Mouse (Mus musculus) kidney, embryonic 14.5 days (tissue): ENCODE measurements around the gene Tm9sf2. TPM values are rescaled to one million over a fixed set of nuclear protein-coding genes. Genes with fewer than 3 reads are reported as not detected.

Experiments
- ATAC-seq: fragments of 200-750 bp; cut with Nextera tagmentation; 2 replicates; pipeline ENCODE4 v1.8.0; 2017; ENCODE audit warnings: moderate number of reproducible peaks, mild to moderate bottlenecking, moderate TSS enrichment, moderate library complexity; ENCODE audit not compliant: low FRiP score, low TSS enrichment
- H3K27ac ChIP-seq: fragments of 300-500 bp; sonication (generic); 2 replicates; pipeline ENCODE4 v1.5.1; 2014; ENCODE audit warnings: low read depth, mild to moderate bottlenecking, low read length, moderate library complexity, mixed read lengths
- H3K27me3 ChIP-seq: fragments of 300-500 bp; sonication (generic); 2 replicates; pipeline ENCODE4 v1.6.1; 2014; ENCODE audit warnings: mild to moderate bottlenecking, low read length; ENCODE audit not compliant: control insufficient read depth, insufficient read depth
- H3K36me3 ChIP-seq: fragments of 300-500 bp; sonication (generic); 2 replicates; pipeline ENCODE4 v1.6.1; 2014; ENCODE audit warnings: low read length, mixed read lengths; ENCODE audit not compliant: control insufficient read depth, insufficient read depth
- H3K4me1 ChIP-seq: fragments of 300-500 bp; sonication (generic); 2 replicates; pipeline ENCODE4 v1.6.1; 2014; ENCODE audit warnings: low read length, mixed read lengths; ENCODE audit not compliant: control insufficient read depth, insufficient read depth
- H3K4me2 ChIP-seq: fragments of 300-500 bp; sonication (generic); replicated peaks from 2 replicates; pipeline ENCODE4 v1.6.1; 2014; ENCODE audit warnings: low read depth, mild to moderate bottlenecking, low read length
- H3K4me3 ChIP-seq: fragments of 300-500 bp; sonication (generic); 2 replicates; pipeline ENCODE4 v1.5.1; 2014; ENCODE audit warnings: mild to moderate bottlenecking, low read length
- H3K9ac ChIP-seq: fragments of 300-500 bp; sonication (generic); 2 replicates; pipeline ENCODE4 v1.6.1; 2014; ENCODE audit warnings: low read depth, mild to moderate bottlenecking, low read length, moderate library complexity
- H3K9me3 ChIP-seq: fragments of 300-500 bp; sonication (generic); 2 replicates; pipeline ENCODE4 v1.6.1; 2016; ENCODE audit warnings: low read length; ENCODE audit not compliant: control insufficient read depth
- WGBS: fragments of 180-500 bp; shearing (Covaris S2); extraction: QIAGEN DNeasy Blood & Tissue Kit; methylation state at CpG from one replicate; pipeline ENCODE4 v1.1.7; 2014; 5-methylcytosine and 5-hydroxymethylcytosine counted together
- polyA plus RNA-seq: library from polyadenylated mRNA; unstranded; fragments of >200 nt; fragmentation: Nextera tagmentation; extraction: Ambion mirVana; gene quantifications from 2 replicates; pipeline ENCODE4 v1.2.1, GENCODE M21; 2014

Gene Tm9sf2
- polyA plus RNA-seq, 1 experiment from 2014 or later, result 173 TPM

GRCm38 (mm10) chr14:122181078-122181814, 74.4 kb downstream of the Tm9sf2 start, which contains the start of gene Clybl:
Clybl (plus strand) TSS chr14:122181704.
- WGBS, result 2% methylated on average over 45 of the region's 45 CpGs
- Histone ChIP-seq H3K9me3 (no peaks in the 10 kb centered on the region), H3K36me3 (no peaks in the 10 kb centered on the region), H3K4me2 (peak within 1 kb of the TSS; percentile 70), H3K4me3 (peak within 1 kb of the TSS; percentile 74), H3K9ac (peak within 1 kb of the TSS; percentile 74), H3K27me3 (no peaks in the 10 kb centered on the region), H3K4me1 (no peaks in the 10 kb centered on the region), H3K27ac (no peak within 1 kb of the TSS)
- ATAC-seq, result peak; percentile 100

GRCm38 (mm10) chr14:122181815-122182157, 74.9 kb downstream of the Tm9sf2 start:
- 2% methylated on average over 12 of the region's 12 CpGs for WGBS
- ATAC-seq, result no peak; the same call in 1 of the 2 replicates
- Histone ChIP-seq H3K9me3 (no peaks in the 10 kb centered on the region), H3K9ac (peak overlapping the region; percentile 74), H3K27ac (no peak overlapping the region), H3K27me3 (no peaks in the 10 kb centered on the region), H3K4me1 (no peaks in the 10 kb centered on the region), H3K4me3 (peak overlapping the region; percentile 74), H3K4me2 (peak overlapping the region; percentile 70), H3K36me3 (no peaks in the 10 kb centered on the region)

- WGBS, result 67% methylated on average over 6 of the region's 6 CpGs
Observed at GRCm38 (mm10) chr14:122182220-122182619, 75.4 kb downstream of the Tm9sf2 start.

GRCm38 (mm10) chr14:122183974-122184373, 77.1 kb downstream of the Tm9sf2 start:
- H3K9me3 ChIP-seq, result no peaks in the 10 kb centered on the region
- no peaks in the 10 kb centered on the region for H3K36me3 ChIP-seq
- H3K27ac ChIP-seq, result no peak overlapping the region
- H3K4me3 ChIP-seq, result no peak overlapping the region
- no peak overlapping the region for H3K4me2 ChIP-seq
- no peak overlapping the region for H3K9ac ChIP-seq
- H3K4me1 ChIP-seq, result no peaks in the 10 kb centered on the region
- no peaks in the 10 kb centered on the region for H3K27me3 ChIP-seq
- WGBS, result 85% methylated on average over 11 of the region's 11 CpGs
- ATAC-seq, result no peak

More at GRCm38 (mm10) chr14:122182220-122182619, 75.4 kb downstream of the Tm9sf2 start:
- Histone ChIP-seq H3K9ac (no peak overlapping the region), H3K27me3 (no peaks in the 10 kb centered on the region), H3K4me1 (no peaks in the 10 kb centered on the region), H3K4me3 (peak overlapping the region; percentile 74; the same call in 1 of the 2 replicates), H3K36me3 (no peaks in the 10 kb centered on the region), H3K9me3 (no peaks in the 10 kb centered on the region), H3K27ac (no peak overlapping the region), H3K4me2 (peak overlapping the region; percentile 70; the same call in 1 of the 2 replicates)
- no peak for ATAC-seq

DNA sequence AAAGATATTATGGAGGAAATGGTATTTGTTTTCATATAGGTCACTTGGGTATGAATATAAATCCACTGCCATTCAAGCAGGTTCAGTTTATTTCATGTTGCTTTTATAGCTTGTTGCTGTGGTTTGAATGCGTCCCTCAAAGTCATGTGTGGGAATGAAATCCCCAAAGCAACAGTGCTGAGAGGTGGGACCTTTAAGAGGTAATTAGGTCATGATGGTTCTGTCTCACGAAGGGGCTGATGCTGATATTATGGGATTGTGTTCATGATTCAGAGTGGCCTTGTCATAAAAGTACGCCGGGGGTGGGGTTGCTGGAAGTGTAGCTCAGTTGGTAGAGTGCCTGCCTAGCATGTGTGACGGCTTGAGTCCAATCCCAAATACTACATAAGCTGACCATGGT, 81.4 kb downstream of the Tm9sf2 start:
- no peak overlapping the region for H3K9ac ChIP-seq
- no peak overlapping the region for H3K4me3 ChIP-seq
- H3K27me3 ChIP-seq, result no peaks in the 10 kb centered on the region
- WGBS, result 82% methylated on average over 5 of the region's 5 CpGs
- no peak for ATAC-seq
- H3K36me3 ChIP-seq, result no peaks in the 10 kb centered on the region
- H3K4me1 ChIP-seq, result no peaks in the 10 kb centered on the region
- H3K27ac ChIP-seq, result no peak overlapping the region
- H3K9me3 ChIP-seq, result no peaks in the 10 kb centered on the region
- H3K4me2 ChIP-seq, result no peak overlapping the region

DNA sequence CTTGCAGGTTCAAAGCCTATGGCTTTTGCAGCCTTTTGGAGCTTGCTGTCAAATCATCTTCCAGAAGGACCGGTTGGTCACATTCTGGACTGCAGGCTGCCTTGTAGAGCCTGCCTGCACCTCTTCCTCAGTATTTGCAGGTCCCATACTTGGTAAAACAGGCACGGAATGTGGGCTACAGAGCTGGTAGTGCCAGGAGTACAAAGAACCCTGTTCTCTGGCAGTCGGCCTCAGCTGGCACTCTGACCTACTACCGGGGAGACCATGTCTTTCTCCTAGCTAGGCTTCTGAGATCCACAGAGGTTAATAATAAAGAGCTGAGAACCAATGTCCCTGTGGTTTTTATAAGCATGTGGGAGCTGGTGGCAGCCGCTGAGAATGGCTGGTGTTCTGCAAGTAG, 83.1 kb downstream of the Tm9sf2 start:
- no peak overlapping the region for H3K9ac ChIP-seq
- H3K4me2 ChIP-seq, result no peak overlapping the region
- WGBS, result 78% methylated on average over 5 of the region's 5 CpGs
- H3K4me1 ChIP-seq, result no peaks in the 10 kb centered on the region
- H3K9me3 ChIP-seq, result no peaks in the 10 kb centered on the region
- H3K27me3 ChIP-seq, result no peaks in the 10 kb centered on the region
- no peaks in the 10 kb centered on the region for H3K36me3 ChIP-seq
- no peak overlapping the region for H3K27ac ChIP-seq
- no peak for ATAC-seq
- no peak overlapping the region for H3K4me3 ChIP-seq

- no peak overlapping the region for H3K4me2 ChIP-seq
- H3K27me3 ChIP-seq, result no peaks in the 10 kb centered on the region
- WGBS, result 25% methylated on average over 2 of the region's 2 CpGs
Observed at GRCm38 (mm10) chr14:122190527-122190926, 83.7 kb downstream of the Tm9sf2 start.

GRCm38 (mm10) chr14:122190941-122191510, 84.2 kb downstream of the Tm9sf2 start:
- no peaks in the 10 kb centered on the region for H3K4me1 ChIP-seq
- peak; percentile 74 for ATAC-seq
- 17% methylated on average over 7 of the region's 7 CpGs for WGBS

More at GRCm38 (mm10) chr14:122190527-122190926, 83.7 kb downstream of the Tm9sf2 start:
- H3K27ac ChIP-seq, result no peak overlapping the region
- no peaks in the 10 kb centered on the region for H3K36me3 ChIP-seq
- no peak for ATAC-seq
- no peak overlapping the region for H3K9ac ChIP-seq
- no peaks in the 10 kb centered on the region for H3K9me3 ChIP-seq
- no peaks in the 10 kb centered on the region for H3K4me1 ChIP-seq
- no peak overlapping the region for H3K4me3 ChIP-seq

GRCm38 (mm10) chr14:122194630-122195029, 87.8 kb downstream of the Tm9sf2 start:
- 96% methylated on average over 8 of the region's 8 CpGs for WGBS
- H3K9ac ChIP-seq, result no peak overlapping the region
- H3K4me3 ChIP-seq, result no peak overlapping the region
- no peak overlapping the region for H3K27ac ChIP-seq
- no peaks in the 10 kb centered on the region for H3K36me3 ChIP-seq
- ATAC-seq, result no peak
- no peak overlapping the region for H3K4me2 ChIP-seq
- H3K4me1 ChIP-seq, result no peaks in the 10 kb centered on the region
- H3K9me3 ChIP-seq, result no peaks in the 10 kb centered on the region
- no peaks in the 10 kb centered on the region for H3K27me3 ChIP-seq

More at GRCm38 (mm10) chr14:122190941-122191510, 84.2 kb downstream of the Tm9sf2 start:
- no peaks in the 10 kb centered on the region for H3K36me3 ChIP-seq
- no peak overlapping the region for H3K9ac ChIP-seq
- no peak overlapping the region for H3K4me2 ChIP-seq
- H3K27ac ChIP-seq, result no peak overlapping the region
- no peaks in the 10 kb centered on the region for H3K27me3 ChIP-seq
- H3K4me3 ChIP-seq, result no peak overlapping the region
- H3K9me3 ChIP-seq, result no peaks in the 10 kb centered on the region
